Mouse (Mus musculus): Measurements from ENCODE around the gene Coq9.
A peak's percentile ranks its signal among the peaks of the same experiment; 100 is the strongest.
"Not testable (repeated sequence)": the region's sequence is repeated elsewhere in the genome, so short reads cannot be mapped to it uniquely, and the experiment has no call there.

Gene Coq9

GRCm38 (mm10) chr8:94821381-94821780, 16.7 kb upstream of the Coq9 start:
- no peak for DNase-seq (ENCODE audit: low spot score)

GRCm38 (mm10) chr8:94822637-94823560, 15.2 kb upstream of the Coq9 start:
- DNase-seq (ENCODE audit: low spot score) = peak; percentile 79

- no peak for DNase-seq (ENCODE audit: low spot score)
Observed at GRCm38 (mm10) chr8:94825170-94825569, 13.0 kb upstream of the Coq9 start.

- DNase-seq (ENCODE audit: low spot score) = no peak
Observed at GRCm38 (mm10) chr8:94826210-94826609, 11.9 kb upstream of the Coq9 start.

GRCm38 (mm10) chr8:94828284-94828683, 9.8 kb upstream of the Coq9 start:
- no peak for DNase-seq (ENCODE audit: low spot score)

GRCm38 (mm10) chr8:94833901-94834405, 4.2 kb upstream of the Coq9 start:
- DNase-seq (ENCODE audit: low spot score) = not testable (repeated sequence)

- DNase-seq (ENCODE audit: low spot score) = not testable (repeated sequence)
Observed at GRCm38 (mm10) chr8:94835751-94836150, 2.4 kb upstream of the Coq9 start.

GRCm38 (mm10) chr8:94836456-94837240, 1.5 kb upstream of the Coq9 start:
- DNase-seq (ENCODE audit: low spot score) = no peak

GRCm38 (mm10) chr8:94838600-94838999, 479 bp downstream of the Coq9 start:
- DNase-seq (ENCODE audit: low spot score) = no peak

- no peak for DNase-seq (ENCODE audit: low spot score)
Observed at GRCm38 (mm10) chr8:94841183-94841582, 3.1 kb downstream of the Coq9 start.

- no peak for DNase-seq (ENCODE audit: low spot score)
Observed at GRCm38 (mm10) chr8:94850049-94850448, 11.9 kb downstream of the Coq9 start.

- DNase-seq (ENCODE audit: low spot score) = not testable (repeated sequence)
Observed at GRCm38 (mm10) chr8:94854761-94855160, 16.6 kb downstream of the Coq9 start.

- no peak for DNase-seq (ENCODE audit: low spot score)
Observed at GRCm38 (mm10) chr8:94857011-94857345, 18.9 kb downstream of the Coq9 start.

GRCm38 (mm10) chr8:94857346-94858173, 19.4 kb downstream of the Coq9 start, which contains the start of gene Polr2c:
Gene Polr2c, plus strand, starts transcription at chr8:94857450.
- DNase-seq (ENCODE audit: low spot score) = peak; percentile 97

GRCm38 (mm10) chr8:94861352-94861910, 23.3 kb downstream of the Coq9 start:
- peak; percentile 86 for DNase-seq (ENCODE audit: low spot score)

GRCm38 (mm10) chr8:94862487-94863220, 24.5 kb downstream of the Coq9 start:
- DNase-seq (ENCODE audit: low spot score) = no peak

- DNase-seq (ENCODE audit: low spot score) = no peak
Observed at GRCm38 (mm10) chr8:94863897-94864673, 26.0 kb downstream of the Coq9 start.

- no peak for DNase-seq (ENCODE audit: low spot score)
Observed at GRCm38 (mm10) chr8:94865292-94865691, 27.2 kb downstream of the Coq9 start.

GRCm38 (mm10) chr8:94866921-94867320, 28.8 kb downstream of the Coq9 start:
- DNase-seq (ENCODE audit: low spot score) = no peak

- DNase-seq (ENCODE audit: low spot score) = no peak
Observed at GRCm38 (mm10) chr8:94869146-94869545, 31.0 kb downstream of the Coq9 start.

Data from retina, embryonic 14.5 days (tissue).